Mouse (Mus musculus) spleen, embryonic (tissue): Measurements from ENCODE around the gene Gm5148.

Experiments
- CTCF ChIA-PET: fragments of 350-600 bp; sonication (Branson Sonifier 250); formaldehyde crosslinking; loops from one replicate; lab custom pipeline; 2022; lab: Charles Lee

Gm5148 gene

GRCm38 (mm10) chr3:37724171-37724804 is at the start of gene Gm5148:
TSS of gene Gm5148 (minus strand) at chr3:37724490.
- CTCF ChIA-PET, result no interaction called here

DNA sequence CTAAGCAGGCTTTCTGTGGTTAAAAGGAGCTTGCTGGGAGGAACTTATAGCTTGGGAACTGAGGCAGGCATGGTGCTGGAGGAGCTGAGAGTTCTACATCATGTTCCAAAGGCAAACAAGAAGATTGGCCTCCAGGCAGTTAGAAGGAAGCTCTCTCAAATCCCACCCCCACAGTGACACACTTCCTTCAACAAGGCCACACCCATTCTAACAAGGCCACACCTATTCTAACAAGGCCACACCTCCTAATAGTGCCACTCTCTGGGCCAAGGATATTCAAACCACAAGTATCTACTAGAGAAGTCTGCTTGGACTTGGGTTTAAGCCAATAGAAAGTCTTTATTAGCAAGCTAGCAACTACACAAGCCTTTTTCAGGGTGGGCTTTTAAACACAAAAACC is 46.7 kb upstream of the Gm5148 start:
- CTCF ChIA-PET, result interaction anchor here (0.6 kb wide), 1 partner anchor 266 kb away, joined by 3 read pairs; no protein-coding TSS in a partner anchor

GRCm38 (mm10) chr3:37769268-37769756 is 45.0 kb upstream of the Gm5148 start:
- CTCF ChIA-PET, result no interaction called here

GRCm38 (mm10) chr3:37767147-37768015 is 43.1 kb upstream of the Gm5148 start:
- CTCF ChIA-PET, result no interaction called here

DNA sequence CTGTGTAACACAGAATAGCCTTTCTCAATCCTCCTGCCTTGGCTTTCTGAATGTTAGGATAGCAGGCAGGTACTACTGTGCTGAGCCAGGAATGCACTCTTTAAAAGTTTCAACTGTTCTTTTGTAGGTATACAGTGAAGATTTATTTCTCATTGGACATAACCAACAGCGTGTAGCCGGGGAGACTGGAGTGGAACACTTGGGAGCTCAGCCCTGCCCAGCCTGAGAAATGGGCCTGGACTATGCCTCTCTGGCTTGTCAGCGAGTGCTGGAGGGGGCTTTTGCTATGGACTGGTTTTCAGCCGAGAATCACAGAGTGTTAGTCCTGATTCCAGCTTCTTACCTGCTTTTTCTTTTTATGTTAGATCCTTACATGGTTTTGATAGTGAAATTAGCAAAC is 42.3 kb upstream of the Gm5148 start:
- CTCF ChIA-PET, result no interaction called here

- CTCF ChIA-PET, result no interaction called here
Measured at GRCm38 (mm10) chr3:37765971-37766370, 41.7 kb upstream of the Gm5148 start.

GRCm38 (mm10) chr3:37765275-37765674 is 41.0 kb upstream of the Gm5148 start:
- CTCF ChIA-PET, result interaction anchor here (0.5 kb wide), 1 partner anchor 17 kb away, joined by 3 read pairs; no protein-coding TSS in a partner anchor

DNA sequence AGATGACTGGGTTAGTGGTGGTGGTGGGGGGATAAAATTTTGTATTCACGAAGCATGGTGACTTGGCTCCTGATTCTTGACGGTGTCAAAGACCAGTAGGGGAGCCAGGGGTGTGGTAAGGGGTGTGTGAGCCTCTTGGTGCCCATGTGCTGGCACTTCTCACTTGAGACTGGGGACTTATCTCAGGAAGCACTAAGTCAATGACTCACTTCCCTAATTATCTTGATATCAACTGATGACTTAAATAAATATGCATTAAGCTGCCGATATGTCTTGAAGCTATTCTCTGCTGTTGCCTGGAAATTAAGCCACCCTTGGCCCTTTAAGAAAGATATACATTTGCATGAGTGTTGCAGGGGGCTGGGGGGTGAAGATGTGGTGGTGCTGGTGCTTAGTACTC is 38.0 kb upstream of the Gm5148 start:
- CTCF ChIA-PET, result no interaction called here

GRCm38 (mm10) chr3:37761741-37762140 is 37.5 kb upstream of the Gm5148 start:
- CTCF ChIA-PET, result no interaction called here

DNA sequence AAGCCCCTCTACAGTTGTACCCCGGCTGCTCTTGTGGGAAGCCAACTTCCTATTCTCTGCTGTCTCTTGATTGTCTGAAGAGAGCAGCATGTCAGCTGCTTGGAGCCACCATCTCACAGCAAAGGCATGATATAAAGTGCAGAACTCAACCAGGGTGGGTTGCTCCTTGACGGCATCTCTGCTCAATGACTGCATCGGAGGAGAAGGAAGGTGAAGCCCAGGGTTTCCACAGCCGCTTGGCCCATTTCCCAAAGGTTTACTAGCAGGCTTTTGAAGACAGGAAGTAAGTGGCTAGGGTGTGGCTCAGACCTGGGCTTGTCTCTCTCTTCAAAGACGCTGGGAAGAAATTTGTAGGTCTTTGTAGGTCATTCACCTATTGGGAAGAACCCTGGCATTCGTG is 36.6 kb upstream of the Gm5148 start:
- CTCF ChIA-PET, result interaction anchor here (0.5 kb wide), 1 partner anchor 424 kb away, joined by 5 read pairs; no protein-coding TSS in a partner anchor

GRCm38 (mm10) chr3:37758611-37759322 is 34.5 kb upstream of the Gm5148 start:
- CTCF ChIA-PET, result interaction anchor here (0.6 to 0.7 kb wide), 2 partner anchors 17 to 112 kb away, joined by 3 read pairs; no protein-coding TSS in a partner anchor

DNA sequence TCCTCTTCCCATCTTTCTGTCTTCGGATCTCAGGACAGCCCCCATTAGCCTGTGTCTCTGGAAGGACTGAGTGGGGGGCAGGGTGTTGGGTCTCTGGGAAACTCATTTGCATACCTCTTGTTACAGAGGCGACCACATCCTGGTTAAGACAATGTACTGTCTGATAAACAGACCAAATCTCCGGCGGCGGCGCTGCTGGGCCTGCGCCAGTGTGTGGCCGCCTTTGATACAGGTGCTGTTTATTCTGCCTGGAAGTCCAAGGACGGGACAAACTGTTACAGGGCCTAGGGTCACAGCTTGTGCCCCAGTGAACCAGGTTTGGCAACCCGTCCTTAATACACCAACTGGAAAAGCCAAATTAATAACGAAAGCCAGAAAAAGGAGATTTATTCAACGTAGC is 33.8 kb upstream of the Gm5148 start:
- CTCF ChIA-PET, result interaction anchor here (0.6 to 0.7 kb wide), 2 partner anchors 18 to 113 kb away, joined by 3 read pairs; no protein-coding TSS in a partner anchor

DNA sequence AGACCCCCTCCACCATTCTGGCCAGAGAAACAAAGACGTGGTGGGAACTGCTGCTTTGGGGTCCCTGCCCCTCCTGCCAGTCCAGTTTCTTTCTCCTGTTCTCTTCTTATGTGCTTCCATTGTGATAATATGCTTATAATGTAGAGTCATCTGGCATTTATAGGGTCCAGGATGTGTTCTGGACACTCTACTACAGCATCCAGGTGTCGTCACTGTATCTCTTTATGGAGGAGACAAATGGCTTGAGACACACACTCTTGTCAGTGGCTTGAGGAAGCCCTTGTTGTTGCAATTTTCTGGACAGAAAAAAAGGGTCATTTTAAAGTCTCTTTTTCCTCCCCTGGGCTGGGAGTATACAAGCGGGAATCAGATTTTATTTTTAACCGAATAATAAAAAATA is 33.3 kb upstream of the Gm5148 start:
- CTCF ChIA-PET, result no interaction called here

DNA sequence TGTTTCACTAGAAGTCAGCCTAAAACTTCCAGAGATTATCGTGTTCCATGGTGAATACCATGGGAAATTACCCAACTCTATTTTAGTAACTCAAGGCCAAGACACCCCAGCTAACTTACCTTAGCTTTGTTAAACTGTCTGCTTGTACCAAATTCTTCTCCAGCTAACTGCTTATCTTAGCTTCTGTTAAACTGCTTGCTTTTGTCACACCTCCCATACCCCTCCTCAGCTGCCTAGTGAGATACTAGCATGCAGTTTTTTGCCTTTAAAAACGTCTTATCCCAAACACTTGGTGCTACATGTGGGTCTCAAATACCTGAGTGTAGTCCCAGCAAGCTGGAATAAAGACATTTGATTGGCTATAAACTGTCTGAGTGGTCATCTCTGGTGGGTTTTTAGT is 31.7 kb upstream of the Gm5148 start:
- CTCF ChIA-PET, result no interaction called here

- CTCF ChIA-PET, result no interaction called here
Measured at GRCm38 (mm10) chr3:37754639-37755038, 30.3 kb upstream of the Gm5148 start.

- CTCF ChIA-PET, result no interaction called here
Measured at GRCm38 (mm10) chr3:37753148-37753547, 28.9 kb upstream of the Gm5148 start.

DNA sequence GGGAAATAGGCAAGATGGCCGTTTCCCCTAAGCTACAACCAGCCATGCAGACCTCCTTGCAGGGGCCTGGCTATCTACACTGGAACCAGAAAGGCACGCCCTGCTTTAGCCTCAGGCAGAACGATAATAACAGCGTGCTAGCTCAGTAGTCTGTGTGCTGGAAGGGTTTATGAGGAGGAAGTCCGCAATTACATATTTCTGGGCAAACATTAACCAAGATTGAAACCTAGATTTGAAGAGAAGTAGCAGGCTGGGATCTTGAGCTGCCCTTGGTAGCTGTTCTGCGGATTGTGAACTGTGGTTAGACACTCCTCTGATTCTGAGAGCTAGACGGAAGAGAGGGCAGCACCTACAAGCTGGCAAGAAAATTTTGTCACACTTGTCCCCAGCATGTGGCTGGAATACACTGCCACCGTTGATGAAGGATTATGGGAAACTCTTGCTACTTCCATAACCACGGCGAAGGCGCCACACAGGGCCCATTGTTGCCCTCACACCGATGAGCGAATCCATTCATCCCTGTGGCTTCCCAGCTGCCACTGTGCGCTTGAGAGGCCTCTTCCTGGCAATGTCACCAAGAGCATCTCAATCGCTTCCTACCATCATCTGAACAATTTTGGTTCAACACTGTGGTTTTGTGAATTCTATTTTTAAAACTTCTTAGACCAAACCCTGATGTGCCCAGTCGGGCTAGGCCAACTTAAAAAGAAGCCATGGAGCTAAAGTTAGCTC is 23.9 kb upstream of the Gm5148 start:
- CTCF ChIA-PET, result interaction anchor here (0.6 to 0.8 kb wide), 2 partner anchors 26 to 181 kb away, joined by 3 to 6 read pairs; no protein-coding TSS in a partner anchor

- CTCF ChIA-PET, result interaction anchor here (0.5 to 0.8 kb wide), 2 partner anchors 19 to 182 kb away, joined by 3 read pairs; no protein-coding TSS in a partner anchor
Measured at GRCm38 (mm10) chr3:37747258-37748001, 23.1 kb upstream of the Gm5148 start.

DNA sequence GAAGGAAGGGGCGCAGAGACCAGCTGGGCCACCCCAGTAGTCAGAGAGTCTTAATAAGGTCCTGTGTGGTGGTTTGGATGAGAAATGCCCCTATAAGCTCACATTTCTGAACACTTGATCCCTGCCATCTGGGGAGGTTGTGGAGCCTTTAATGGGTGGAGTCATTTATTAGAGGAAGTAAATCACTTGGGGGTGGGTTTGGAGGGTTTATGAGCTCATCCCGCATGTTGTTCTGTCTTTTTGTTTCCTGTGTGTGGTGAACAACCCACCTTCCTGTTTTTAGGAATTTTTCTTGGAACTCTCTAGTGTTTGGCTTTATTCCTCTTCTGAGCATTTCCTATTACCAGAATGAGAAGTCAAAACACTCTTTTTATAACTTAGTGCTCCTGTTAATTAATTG is 19.8 kb upstream of the Gm5148 start:
- CTCF ChIA-PET, result no interaction called here

- CTCF ChIA-PET, result no interaction called here
Measured at GRCm38 (mm10) chr3:37739996-37740395, 15.7 kb upstream of the Gm5148 start.
